In genomic region chr14:54780084-54780483, GRCm38 (mm10) we compare ENCODE assay signal across 11 mouse cellular contexts. TPM values are rescaled to one million over a fixed set of nuclear protein-coding genes. Genes with fewer than 3 reads are reported as not detected.
DNase-seq lines count a peak whose midpoint lies in the region; ATAC-seq and TF ChIP-seq lines count a peak whose summit lies in the region.
"Had no signal": no experiment of that assay in that cellular context is flagged by ENCODE, and none has a peak within 500 bp of the region (broad histone marks: within the 10 kb centered on the region; RNA-seq: fewer than 3 reads in every experiment).

No protein-coding gene starts in this region.

- H3K9me3 ChIP-seq in hindbrain, embryonic 13.5 days = no peaks in the 10 kb centered on the region
- no peaks in the 10 kb centered on the region for H3K9me3 ChIP-seq in hindbrain, embryonic 12.5 days (replicated peaks)
- no peaks in the 10 kb centered on the region for H3K9me3 ChIP-seq in stomach, embryonic 15.5 days
- H3K9me3 ChIP-seq in stomach, postnatal 0 days (ENCODE audit: control insufficient read depth, low read length) = no peaks in the 10 kb centered on the region
- H3K9me3 ChIP-seq in intestine, embryonic 15.5 days = no peaks in the 10 kb centered on the region
- H3K9me3 ChIP-seq: lung, embryonic 15.5 days had no signal

- WGBS in hindbrain, embryonic 13.5 days = 92% methylated on average over 9 of the region's 9 CpGs
- WGBS in hindbrain, embryonic 12.5 days = 86% methylated on average over 9 of the region's 9 CpGs
- WGBS in stomach, embryonic 15.5 days = 90% methylated on average over 9 of the region's 9 CpGs
- WGBS in stomach, postnatal 0 days = 84% methylated on average over 9 of the region's 9 CpGs
- 88% methylated on average over 9 of the region's 9 CpGs for WGBS in intestine, embryonic 15.5 days

- peak overlapping the region; percentile 71; the same call in 1 of the 2 replicates for H3K9ac ChIP-seq in hindbrain, embryonic 13.5 days
- H3K9ac ChIP-seq in hindbrain, embryonic 12.5 days = no peak overlapping the region
- no peak overlapping the region for H3K9ac ChIP-seq in stomach, embryonic 15.5 days
- no peak overlapping the region for H3K9ac ChIP-seq in stomach, postnatal 0 days (ENCODE audit: low read length)
- peak overlapping the region; percentile 46; the same call in 1 of the 2 replicates for H3K9ac ChIP-seq in intestine, embryonic 15.5 days

- H3K36me3 ChIP-seq in hindbrain, embryonic 13.5 days = no peaks in the 10 kb centered on the region
- H3K36me3 ChIP-seq in hindbrain, embryonic 12.5 days = no peaks in the 10 kb centered on the region
- no peaks in the 10 kb centered on the region for H3K36me3 ChIP-seq in stomach, embryonic 15.5 days
- H3K36me3 ChIP-seq in stomach, postnatal 0 days (ENCODE audit: control insufficient read depth, insufficient read depth, low read length) = no peaks in the 10 kb centered on the region
- H3K36me3 ChIP-seq in intestine, embryonic 15.5 days = no peaks in the 10 kb centered on the region
- H3K36me3 ChIP-seq: lung, embryonic 15.5 days had no signal

- no peak for TF ChIP-seq EP300 in stomach, postnatal 0 days (optimal IDR thresholded peaks at IDR 0.05)

- TF ChIP-seq CTCF in stomach, postnatal 0 days (IDR thresholded peaks at IDR 0.05; ENCODE audit: low read depth) = no peak

- peaks cover 11% of the 10 kb centered on the region for H3K4me1 ChIP-seq in hindbrain, embryonic 13.5 days (replicated peaks)
- peaks cover 6% of the 10 kb centered on the region for H3K4me1 ChIP-seq in hindbrain, embryonic 12.5 days
- H3K4me1 ChIP-seq in stomach, embryonic 15.5 days = peaks cover 7% of the 10 kb centered on the region; the same call in 1 of the 2 replicates
- no peaks in the 10 kb centered on the region for H3K4me1 ChIP-seq in stomach, postnatal 0 days (replicated peaks; ENCODE audit: control insufficient read depth, insufficient read depth)
- H3K4me1 ChIP-seq in intestine, embryonic 15.5 days (replicated peaks) = 0 out of 2 replicates have a peak, but pooled peaks cover 11% of the 10 kb centered on the region

- peak overlapping the region; percentile 52 for H3K4me3 ChIP-seq in hindbrain, embryonic 13.5 days
- no peak overlapping the region for H3K4me3 ChIP-seq in hindbrain, embryonic 12.5 days
- H3K4me3 ChIP-seq in stomach, embryonic 15.5 days (replicated peaks) = no peak overlapping the region
- H3K4me3 ChIP-seq in stomach, postnatal 0 days (ENCODE audit: low read depth, low read length) = no peak overlapping the region
- peak overlapping the region; percentile 47 for H3K4me3 ChIP-seq in intestine, embryonic 15.5 days (replicated peaks)

- H3K27ac ChIP-seq in hindbrain, embryonic 13.5 days = no peak overlapping the region
- no peak overlapping the region for H3K27ac ChIP-seq in hindbrain, embryonic 12.5 days
- H3K27ac ChIP-seq in stomach, embryonic 15.5 days = no peak overlapping the region
- no peak overlapping the region for H3K27ac ChIP-seq in stomach, postnatal 0 days (replicated peaks)
- no peak overlapping the region for H3K27ac ChIP-seq in intestine, embryonic 15.5 days
- H3K27ac ChIP-seq: lung, embryonic 15.5 days had no signal

- ATAC-seq in hindbrain, embryonic 13.5 days (ENCODE audit: low FRiP score) = no peak
- no peak for ATAC-seq in hindbrain, embryonic 12.5 days (ENCODE audit: low FRiP score)
- no peak for ATAC-seq in stomach, embryonic 15.5 days (ENCODE audit: insufficient read depth, low FRiP score, low read depth)
- no peak for ATAC-seq in stomach, postnatal 0 days (ENCODE audit: low FRiP score, low TSS enrichment)
- ATAC-seq in intestine, embryonic 15.5 days = no peak

- DNase-seq in stomach, postnatal 0 days (ENCODE audit: low spot score) = no peak
- DNase-seq in ovary, postnatal 36 days (ENCODE audit: low spot score) = no peak
- no peak for DNase-seq in right cerebral cortex, postnatal 14 days
- DNase-seq: kidney, adult 8-10 months had no signal

- peak overlapping the region; percentile 85 for H3K4me2 ChIP-seq in hindbrain, embryonic 13.5 days
- no peak overlapping the region for H3K4me2 ChIP-seq in hindbrain, embryonic 12.5 days (replicated peaks)
- H3K4me2 ChIP-seq in stomach, embryonic 15.5 days = peak overlapping the region; percentile 91; the same call in 1 of the 2 replicates
- H3K4me2 ChIP-seq in stomach, postnatal 0 days (replicated peaks; ENCODE audit: low read depth) = no peak overlapping the region
- peak overlapping the region; percentile 89 for H3K4me2 ChIP-seq in intestine, embryonic 15.5 days (replicated peaks)

- peaks cover 22% of the 10 kb centered on the region for H3K27me3 ChIP-seq in hindbrain, embryonic 13.5 days
- H3K27me3 ChIP-seq in hindbrain, embryonic 12.5 days = peaks cover 19% of the 10 kb centered on the region
- H3K27me3 ChIP-seq in stomach, embryonic 15.5 days (replicated peaks) = peaks cover 15% of the 10 kb centered on the region
- H3K27me3 ChIP-seq in stomach, postnatal 0 days (ENCODE audit: control insufficient read depth, insufficient read depth, low read length) = no peaks in the 10 kb centered on the region; the same call in 1 of the 2 replicates
- H3K27me3 ChIP-seq in intestine, embryonic 15.5 days (replicated peaks) = no peaks in the 10 kb centered on the region

RNA-seq across cellular contexts. Expression of gene Slc7a8, which starts 1.7 kb away (rescaled TPM):
- polyA plus RNA-seq in hindbrain, embryonic 13.5 days (2015; fragmentation: Nextera tagmentation; extraction: Ambion mirVana) = 4.7 and 5.3 TPM in 2 replicates
- polyA plus RNA-seq in hindbrain, embryonic 12.5 days (2016; fragmentation: Nextera tagmentation; extraction: Ambion mirVana) = 3.9 and 5.7 TPM in 2 replicates
- 8.1 and 12.8 TPM in 2 replicates for polyA plus RNA-seq in stomach, embryonic 15.5 days (2015; fragmentation: Nextera tagmentation; extraction: Ambion mirVana)
- polyA plus RNA-seq in stomach, postnatal 0 days (2015; fragmentation: Nextera tagmentation; extraction: Ambion mirVana) = 3.1 and 4.2 TPM in 2 replicates
- polyA plus RNA-seq in intestine, embryonic 15.5 days (2015; fragmentation: Nextera tagmentation; extraction: Ambion mirVana) = 30.9 and 33.0 TPM in 2 replicates

RNA-seq across cellular contexts. Expression of gene Rnf212b, which starts 33.9 kb away (rescaled TPM):
- not detected in 2 replicates for polyA plus RNA-seq in hindbrain, embryonic 13.5 days (2015; fragmentation: Nextera tagmentation; extraction: Ambion mirVana)
- not detected in 2 replicates for polyA plus RNA-seq in hindbrain, embryonic 12.5 days (2016; fragmentation: Nextera tagmentation; extraction: Ambion mirVana)
- polyA plus RNA-seq in stomach, embryonic 15.5 days (2015; fragmentation: Nextera tagmentation; extraction: Ambion mirVana) = 0.18 TPM in 1 of 2 replicates, not detected in the other
- polyA plus RNA-seq in stomach, postnatal 0 days (2015; fragmentation: Nextera tagmentation; extraction: Ambion mirVana) = not detected in 2 replicates
- polyA plus RNA-seq in intestine, embryonic 15.5 days (2015; fragmentation: Nextera tagmentation; extraction: Ambion mirVana) = not detected in 2 replicates
- polyA plus RNA-seq: gonadal fat pad, adult 2 months; lung, embryonic 15.5 days; thymus, postnatal 0 days had no signal

Comparison
In these comparisons a context has a peak if more than half of its experiments do, and no peak if none do; other contexts are left out.
1. H3K4me2 ChIP-seq: peak in hindbrain, embryonic 13.5 days (single experiment), stomach, embryonic 15.5 days (single experiment) and intestine, embryonic 15.5 days (single experiment); none in hindbrain, embryonic 12.5 days (single experiment) and stomach, postnatal 0 days (single experiment).
2. H3K4me3 ChIP-seq: peak in hindbrain, embryonic 13.5 days (single experiment) and intestine, embryonic 15.5 days (single experiment); none in hindbrain, embryonic 12.5 days (single experiment), stomach, embryonic 15.5 days (single experiment) and stomach, postnatal 0 days (single experiment).
3. H3K9ac ChIP-seq: peak in hindbrain, embryonic 13.5 days (single experiment) and intestine, embryonic 15.5 days (single experiment); none in hindbrain, embryonic 12.5 days (single experiment), stomach, embryonic 15.5 days (single experiment) and stomach, postnatal 0 days (single experiment).